Mouse (Mus musculus): Measurements from ENCODE around the gene Pla2g12a. TPM values are rescaled to one million over a fixed set of nuclear protein-coding genes. Genes with fewer than 3 reads are reported as not detected.
A peak's percentile ranks its signal among the peaks of the same experiment; 100 is the strongest.

The Pla2g12a gene
- total RNA-seq (2021), result 10 to 100 TPM; 19.0 to 19.4 TPM
- long read RNA-seq, experiment 1, transcript Pla2g12a-201 (4 exons, 1,561 nt), result major isoform, 46 of 47 reads
- long read RNA-seq, experiment 1, partial matches to known transcripts, result 0 of 47 reads
- long read RNA-seq, experiment 1, other reads (novel, unspliced or antisense), result 0 of 47 reads
- long read RNA-seq, experiment 2, transcript Pla2g12a-201 (4 exons, 1,561 nt), result major isoform, 51 of 52 reads
- long read RNA-seq, experiment 2, partial matches to known transcripts, result 0 of 52 reads
- long read RNA-seq, experiment 2, other reads (novel, unspliced or antisense), result 1 of 52 reads

DNA sequence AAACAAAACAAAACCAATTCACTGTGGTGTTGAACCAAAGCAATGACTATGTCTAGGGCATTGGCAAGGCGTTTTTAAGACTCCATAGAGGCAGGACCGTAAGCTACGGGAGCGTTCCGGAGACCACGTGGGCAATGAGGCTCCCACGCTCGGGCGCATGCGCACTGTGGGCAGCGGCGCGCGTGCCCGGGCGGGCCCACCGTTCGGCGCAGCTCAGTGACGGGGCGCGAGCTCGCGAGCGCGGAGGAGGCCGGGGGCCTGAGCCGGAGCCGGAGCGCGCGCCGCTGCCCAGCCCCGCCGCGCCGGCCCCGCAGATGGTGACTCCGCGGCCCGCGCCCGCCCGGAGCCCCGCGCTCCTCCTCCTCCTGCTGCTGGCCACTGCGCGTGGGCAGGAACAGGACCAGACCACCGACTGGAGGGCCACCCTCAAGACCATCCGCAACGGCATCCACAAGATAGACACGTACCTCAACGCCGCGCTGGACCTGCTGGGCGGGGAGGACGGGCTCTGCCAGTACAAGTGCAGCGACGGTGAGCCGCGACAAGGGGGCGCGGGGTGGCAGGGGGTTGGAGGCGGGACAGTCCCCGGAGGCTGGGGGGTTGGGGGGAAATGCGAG lies at the start of gene Pla2g12a:
TSS of gene Pla2g12a (plus strand) at position 202 of the 617 bp plus-strand sequence.
- peak; percentile 90 for DNase-seq (ENCODE audit: low spot score in 2 of 2)

DNA sequence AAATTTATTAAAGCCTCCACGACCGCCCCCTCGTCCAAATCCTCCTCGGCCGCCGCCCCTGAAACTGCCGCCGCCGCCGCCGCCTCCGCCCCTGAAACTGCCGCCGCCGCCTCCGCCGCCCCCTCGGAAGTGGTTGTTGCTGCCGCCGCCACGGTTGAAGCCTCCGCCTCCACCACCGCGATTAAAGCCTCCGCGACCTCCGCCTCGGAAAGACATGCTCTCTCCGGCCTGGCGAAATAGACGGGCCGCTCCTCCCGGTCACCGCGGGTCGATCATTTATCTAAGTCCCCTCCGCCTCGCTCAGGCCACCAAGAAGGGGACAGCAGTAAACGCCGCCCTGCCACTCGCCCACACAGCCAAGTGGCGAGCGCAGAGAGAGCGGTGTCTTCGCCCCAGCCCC lies 47.8 kb upstream of the Pla2g12a start:
- peak; percentile 34 to 52 for DNase-seq (ENCODE audit: low spot score in 2 of 2)

DNA sequence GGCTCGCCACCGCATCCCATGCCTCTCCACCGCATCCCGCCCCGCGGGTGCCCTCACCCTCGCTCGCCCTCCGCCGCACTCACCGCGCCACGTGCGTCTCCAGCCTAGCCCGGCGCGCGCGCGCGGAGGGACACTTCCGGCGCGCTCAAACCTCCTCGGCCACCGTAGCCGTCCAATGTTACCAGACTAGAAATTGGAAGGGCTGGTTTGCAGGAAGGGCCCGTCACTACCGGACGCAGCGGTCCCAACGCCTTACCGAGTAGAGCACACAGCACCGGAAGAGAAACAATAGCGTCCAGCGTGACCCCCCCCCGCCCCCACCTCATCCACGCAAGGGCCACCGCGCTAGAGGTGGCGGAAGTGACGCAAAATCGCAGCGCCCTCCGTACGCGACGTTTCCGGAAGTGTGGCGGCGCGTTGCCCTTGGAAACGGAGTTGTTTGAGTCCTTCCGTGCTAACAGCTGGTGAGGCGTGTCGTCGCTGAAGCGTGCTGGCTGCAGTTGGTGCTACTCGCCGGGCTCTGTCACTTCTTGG lies 47.3 kb upstream of the Pla2g12a start, which contains the start of gene Gar1:
TSS of gene Gar1 (minus strand) at position 362 of the 534 bp plus-strand sequence.
- peak; percentile 85 to 97 for DNase-seq (ENCODE audit: low spot score in 2 of 2)

DNA sequence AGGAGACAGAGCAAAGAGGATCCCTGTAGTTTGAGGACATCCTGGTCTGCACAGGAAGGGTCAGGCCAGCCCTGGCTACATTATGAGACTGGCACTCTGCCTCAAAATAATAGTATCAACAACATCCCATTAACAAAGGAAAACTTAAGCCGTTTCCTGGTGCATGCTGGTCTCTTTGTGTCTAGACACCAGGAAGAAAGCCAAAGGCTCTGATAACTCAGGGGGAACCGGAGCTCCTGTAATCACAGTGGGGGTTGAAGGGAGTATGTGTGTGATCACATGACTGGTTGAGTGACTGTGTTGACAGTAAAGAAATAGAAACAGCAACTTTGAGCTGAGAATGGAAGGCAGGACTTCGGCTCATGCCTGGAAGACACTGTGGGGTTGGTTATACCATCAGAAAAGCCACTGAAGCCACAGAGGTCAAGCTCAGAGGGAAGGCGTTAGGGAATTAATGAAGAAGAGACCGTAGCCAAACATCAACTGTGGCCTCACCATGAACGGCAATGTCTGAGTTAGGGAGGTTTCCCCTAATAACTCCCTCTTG lies 42.9 kb upstream of the Pla2g12a start, which contains the start of gene Cfi:
TSS of gene Cfi (plus strand) at position 497 of the 547 bp plus-strand sequence.
- DNase-seq (ENCODE audit: low spot score in 2 of 2), result no peak

DNA sequence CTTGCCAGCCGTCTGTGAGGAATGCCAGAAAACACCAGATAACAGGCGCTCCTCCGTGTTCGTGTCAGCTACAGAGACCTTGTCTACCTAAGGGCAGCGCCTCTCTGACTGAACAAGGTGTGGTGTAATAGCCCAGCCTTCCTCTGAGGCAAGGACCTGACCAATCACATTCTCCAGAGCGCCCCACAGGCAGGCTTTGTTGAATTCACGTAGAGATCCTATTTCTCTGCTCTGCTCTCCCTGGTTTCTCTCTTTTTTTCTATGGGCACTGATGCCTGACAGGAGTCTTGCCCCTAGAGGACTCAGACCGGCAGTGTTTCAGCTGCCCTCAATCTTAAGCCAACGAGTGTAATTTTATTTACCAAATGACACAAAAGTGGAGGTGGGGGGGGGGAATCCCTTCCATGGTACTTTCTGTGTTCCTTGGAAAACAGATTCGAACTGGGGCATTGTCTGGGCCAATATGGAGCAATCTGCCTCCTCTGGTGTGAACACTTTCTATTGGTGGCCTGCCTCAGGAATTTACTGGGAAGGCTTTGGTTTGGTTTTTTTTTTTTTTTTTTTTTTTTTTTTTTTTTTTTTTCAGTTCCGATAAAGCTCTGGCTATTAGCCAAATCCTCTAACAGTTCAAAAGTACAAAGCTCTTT lies 42.2 kb upstream of the Pla2g12a start:
- no peak for DNase-seq (ENCODE audit: low spot score in 2 of 2)

DNA sequence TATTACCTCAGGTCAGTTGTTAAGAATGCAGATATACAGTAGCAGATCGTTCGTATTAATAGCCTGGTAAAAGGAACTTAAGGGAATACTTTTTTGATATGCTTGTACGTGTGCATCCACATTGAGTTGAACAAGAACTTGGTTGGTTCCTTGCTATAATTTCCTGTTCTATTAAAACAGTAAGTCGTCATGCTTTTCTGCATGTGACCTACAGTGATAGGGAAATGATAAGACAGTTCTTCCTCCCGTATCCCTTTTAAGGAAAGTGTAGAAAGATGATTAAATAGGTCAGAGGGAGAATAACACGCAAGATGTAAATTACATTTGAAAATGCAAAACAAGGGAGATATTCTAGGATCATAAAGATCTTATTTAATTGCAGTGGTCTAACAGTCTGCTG lies 41.4 kb upstream of the Pla2g12a start:
- no peak for DNase-seq (ENCODE audit: low spot score in 2 of 2)

DNA sequence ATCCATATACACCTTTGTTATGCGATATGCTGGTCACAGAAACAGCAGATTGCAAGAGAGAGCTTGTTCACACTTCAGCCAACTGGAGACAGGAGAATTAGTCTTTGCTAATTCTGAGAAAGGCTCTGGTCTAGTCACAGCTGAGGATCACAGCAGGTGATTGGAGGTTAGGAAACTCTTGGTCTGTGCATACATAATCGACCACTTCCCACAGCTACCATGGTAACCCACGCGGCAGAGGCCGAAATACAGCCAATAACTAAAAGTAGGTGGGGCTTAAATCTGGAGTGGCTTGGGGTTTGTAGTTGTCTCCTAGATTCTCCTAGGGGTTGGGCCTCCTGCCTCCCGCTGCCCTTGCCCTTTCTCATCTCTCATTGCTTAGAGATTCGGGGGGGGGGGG lies 40.4 kb upstream of the Pla2g12a start:
- DNase-seq (ENCODE audit: low spot score in 2 of 2), result no peak

DNA sequence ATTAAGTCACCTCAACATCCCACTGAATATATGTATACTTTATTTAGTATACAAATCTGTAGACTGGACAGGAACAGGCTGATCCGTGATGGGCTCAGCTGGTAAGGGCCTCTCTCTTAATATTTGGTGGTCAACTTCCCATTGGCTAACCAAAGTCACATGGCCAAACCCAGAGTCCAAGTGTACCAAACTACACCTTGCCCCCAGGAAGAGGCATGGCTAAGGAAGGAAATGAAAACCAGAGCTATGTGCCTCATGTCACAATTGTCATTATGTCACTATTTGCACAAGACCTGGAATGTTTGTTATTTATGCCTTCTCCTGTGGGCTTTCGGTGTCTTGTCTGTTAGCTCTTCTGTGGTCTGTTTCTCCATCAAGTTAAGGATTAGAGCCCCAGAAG lies 32.5 kb upstream of the Pla2g12a start:
- no peak for DNase-seq (ENCODE audit: low spot score in 2 of 2)

DNA sequence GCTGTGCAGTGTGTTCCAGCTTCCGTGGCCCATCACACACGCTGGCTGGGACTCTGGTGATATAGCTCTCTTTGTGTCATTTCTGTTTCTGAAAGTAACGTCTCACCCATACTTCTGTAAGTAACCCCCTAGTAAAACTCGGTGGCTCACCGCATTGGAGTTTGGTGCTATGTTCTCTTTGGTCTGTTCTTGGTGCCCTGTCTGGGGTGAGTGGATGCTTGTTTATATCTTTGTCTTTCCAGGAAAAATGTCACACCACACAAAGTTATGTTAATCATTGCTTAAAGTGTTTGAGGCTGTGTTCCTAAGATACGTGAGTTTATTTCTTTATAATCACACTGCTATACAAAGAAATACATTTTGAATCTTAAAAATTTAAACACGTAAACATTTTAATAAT lies 31.6 kb upstream of the Pla2g12a start:
- no peak for DNase-seq (ENCODE audit: low spot score in 2 of 2)

DNA sequence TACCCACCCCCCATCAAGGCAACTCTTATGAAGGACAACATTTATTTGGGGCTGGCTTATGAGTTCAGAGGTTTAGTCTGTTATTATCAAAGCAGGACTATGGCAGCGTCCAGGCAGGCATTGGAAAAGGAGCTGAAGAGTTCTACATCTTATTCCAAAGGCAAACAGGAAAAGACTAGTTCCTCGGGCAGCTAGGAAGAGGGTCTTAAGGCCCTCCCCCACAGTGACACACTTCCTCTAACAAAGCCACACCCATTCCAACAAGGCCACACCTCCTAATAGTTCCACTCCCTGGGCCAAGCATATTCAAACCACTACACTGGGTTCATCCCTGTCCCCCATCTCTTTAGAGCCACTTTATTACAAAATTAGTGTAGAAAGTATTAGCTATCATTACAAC lies 15.8 kb upstream of the Pla2g12a start:
- no peak for DNase-seq (ENCODE audit: low spot score in 2 of 2)

DNA sequence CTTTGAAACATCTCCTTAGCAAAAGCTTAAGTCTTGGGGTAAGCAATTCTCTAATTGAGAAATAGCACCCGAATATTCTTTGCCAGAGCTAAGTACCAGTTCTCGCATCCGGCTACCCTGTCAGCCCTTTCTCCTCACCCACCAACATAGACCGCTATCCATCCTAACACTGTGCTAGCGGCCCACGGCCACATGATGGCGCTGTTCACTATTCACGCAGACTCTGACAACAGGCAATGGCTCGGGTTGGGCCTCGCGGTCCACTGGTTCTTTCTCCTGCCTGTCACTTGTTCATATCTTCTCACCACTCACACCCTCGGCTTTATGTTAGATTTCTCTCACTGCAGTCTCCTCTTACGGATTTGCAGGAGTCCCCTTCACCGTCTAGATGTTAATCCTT lies 14.7 kb upstream of the Pla2g12a start:
- DNase-seq (ENCODE audit: low spot score in 2 of 2), result peak; percentile 27 to 29

DNA sequence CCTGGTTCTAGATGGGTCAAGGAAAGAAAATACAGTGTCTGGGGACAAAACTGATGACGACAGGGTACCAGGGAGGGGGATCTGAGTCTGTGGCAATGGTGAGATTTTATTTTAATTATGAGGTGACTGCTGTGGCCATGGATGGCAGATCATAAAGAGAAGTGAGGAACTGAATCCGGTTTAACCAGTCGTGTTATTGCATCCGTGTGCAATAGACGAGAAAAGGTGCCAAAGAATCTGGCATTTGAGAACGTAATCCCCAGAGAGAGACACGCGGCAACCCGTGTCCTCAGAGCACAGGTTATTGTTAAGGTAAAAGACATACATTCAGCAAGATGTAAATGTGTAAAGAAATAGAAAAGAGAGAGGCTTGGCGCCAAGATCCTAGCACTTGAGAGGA lies 1.1 kb upstream of the Pla2g12a start:
- DNase-seq (ENCODE audit: low spot score in 2 of 2), result no peak

DNA sequence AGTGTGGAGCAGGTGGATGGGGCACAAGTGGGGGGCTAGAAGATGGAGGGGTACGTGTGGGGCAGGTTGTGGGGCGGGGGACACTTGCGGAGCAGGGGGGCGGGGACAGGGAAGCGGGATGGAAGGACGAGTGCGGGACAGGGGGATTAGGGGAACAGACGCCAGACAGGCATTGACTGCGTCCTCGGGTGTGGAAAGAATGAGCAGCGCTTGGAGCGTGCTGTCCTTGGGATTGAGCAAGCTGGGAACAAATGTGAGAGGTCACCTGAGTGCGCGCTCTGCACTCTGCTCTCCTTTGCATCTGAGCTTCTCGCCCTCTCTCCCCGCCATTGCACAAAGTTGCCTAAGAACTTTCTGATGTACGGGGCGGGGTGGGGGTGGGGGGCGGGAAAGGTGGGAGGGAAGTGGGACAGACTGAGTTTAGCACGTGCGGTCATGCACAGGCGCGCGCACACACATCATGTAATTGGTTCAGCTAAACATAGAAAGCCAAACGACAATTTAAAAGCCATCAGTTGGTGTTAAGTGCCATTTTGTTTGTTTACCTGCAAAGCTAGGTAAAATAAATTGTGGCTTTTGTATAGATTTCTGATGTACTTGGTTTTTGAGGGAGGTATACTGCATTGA lies 838 bp downstream of the Pla2g12a start:
- peak in 1 of 2 experiments; percentile 11 for DNase-seq (ENCODE audit: low spot score in 2 of 2)

DNA sequence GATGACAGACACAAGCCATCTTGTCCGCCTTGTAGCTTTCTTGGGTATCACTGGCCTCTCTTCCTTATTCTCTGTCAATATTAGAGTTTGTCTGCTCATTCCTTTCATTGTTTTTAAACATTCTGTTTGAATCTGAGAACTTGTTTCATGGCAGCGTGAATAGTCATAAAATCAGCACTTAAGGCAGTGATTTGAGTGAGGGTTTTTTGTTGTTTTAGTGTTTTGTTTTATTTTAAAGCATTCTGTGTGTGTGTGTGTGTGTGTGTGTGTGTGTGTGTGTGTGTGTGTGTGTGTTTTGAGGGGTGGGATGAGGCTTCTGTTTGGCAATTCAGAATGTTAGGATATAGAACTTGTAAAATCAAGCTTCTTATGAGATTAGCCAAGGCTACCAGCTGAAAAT lies 1.5 kb downstream of the Pla2g12a start:
- no peak for DNase-seq (ENCODE audit: low spot score in 2 of 2)

DNA sequence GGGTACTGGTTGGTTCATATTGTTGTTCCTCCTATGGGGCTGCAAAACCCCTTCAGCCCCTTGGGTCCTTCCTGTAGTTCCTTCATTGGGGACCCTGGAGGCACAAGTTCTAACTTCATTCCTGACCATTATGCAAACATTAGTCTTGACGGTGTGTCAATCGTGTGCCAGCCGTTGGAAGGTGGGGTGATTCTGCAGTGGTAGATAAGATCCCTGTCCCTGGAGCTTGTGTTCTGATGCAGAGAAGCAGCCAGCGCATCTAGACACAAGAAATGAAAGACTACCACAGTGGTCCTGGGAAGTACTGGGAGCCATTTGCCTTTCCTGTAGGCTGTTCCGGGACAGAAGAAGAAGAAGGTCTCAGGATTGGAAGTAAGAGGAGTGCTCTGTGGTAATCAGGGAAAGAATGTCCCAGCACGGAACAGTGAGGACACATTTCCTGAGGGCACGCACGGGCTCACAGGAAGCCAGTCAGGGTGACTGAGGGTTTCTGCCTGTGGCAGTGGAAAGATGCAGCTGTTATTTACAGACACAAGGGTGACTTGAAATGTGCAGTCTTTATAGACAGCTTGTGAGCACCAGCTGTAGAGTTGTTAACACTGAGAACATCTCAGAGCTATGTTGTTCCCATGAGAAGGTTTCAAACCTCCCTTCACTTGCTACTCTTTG lies 2.7 kb downstream of the Pla2g12a start:
- no peak for DNase-seq (ENCODE audit: low spot score in 2 of 2)

DNA sequence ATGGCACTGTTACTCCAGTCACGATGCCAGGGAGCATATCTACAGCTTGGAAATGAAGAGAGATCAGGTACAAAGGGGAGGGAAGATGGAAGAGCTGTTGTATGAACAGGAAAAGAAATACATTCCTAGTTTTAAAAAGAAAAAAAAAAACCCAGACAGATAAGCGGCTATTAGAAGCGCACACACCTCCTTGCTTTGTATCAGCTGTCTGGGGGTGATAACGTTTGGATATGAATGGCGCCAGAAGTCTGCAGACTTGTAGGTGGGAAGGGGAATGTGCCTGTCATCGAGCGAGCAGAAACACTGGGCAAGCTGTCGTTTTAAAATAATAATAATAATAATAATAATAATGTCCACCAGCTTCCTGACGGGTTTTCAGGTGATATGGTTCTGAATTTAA lies 7.2 kb downstream of the Pla2g12a start:
- no peak for DNase-seq (ENCODE audit: low spot score in 2 of 2)

DNA sequence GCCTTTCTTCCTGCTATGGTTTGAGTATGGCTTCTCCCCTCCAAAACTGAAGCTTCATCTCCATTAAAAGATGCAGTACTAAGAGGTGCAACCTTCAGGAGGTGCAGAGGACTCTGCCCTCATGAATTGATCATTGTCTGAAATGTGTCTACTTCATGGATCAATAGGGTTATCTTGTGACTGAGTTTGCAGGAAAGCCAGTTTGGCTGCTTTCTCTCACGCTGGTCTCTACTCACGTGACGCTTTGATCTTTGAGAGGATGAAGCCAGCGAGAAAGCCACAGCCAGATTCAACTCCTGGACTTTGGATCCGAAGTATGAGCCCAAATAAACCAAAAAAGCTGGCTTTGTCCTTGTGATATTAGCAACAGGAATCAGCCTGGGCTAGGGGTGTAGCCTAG lies 8.0 kb downstream of the Pla2g12a start:
- DNase-seq (ENCODE audit: low spot score in 2 of 2), result no peak

DNA sequence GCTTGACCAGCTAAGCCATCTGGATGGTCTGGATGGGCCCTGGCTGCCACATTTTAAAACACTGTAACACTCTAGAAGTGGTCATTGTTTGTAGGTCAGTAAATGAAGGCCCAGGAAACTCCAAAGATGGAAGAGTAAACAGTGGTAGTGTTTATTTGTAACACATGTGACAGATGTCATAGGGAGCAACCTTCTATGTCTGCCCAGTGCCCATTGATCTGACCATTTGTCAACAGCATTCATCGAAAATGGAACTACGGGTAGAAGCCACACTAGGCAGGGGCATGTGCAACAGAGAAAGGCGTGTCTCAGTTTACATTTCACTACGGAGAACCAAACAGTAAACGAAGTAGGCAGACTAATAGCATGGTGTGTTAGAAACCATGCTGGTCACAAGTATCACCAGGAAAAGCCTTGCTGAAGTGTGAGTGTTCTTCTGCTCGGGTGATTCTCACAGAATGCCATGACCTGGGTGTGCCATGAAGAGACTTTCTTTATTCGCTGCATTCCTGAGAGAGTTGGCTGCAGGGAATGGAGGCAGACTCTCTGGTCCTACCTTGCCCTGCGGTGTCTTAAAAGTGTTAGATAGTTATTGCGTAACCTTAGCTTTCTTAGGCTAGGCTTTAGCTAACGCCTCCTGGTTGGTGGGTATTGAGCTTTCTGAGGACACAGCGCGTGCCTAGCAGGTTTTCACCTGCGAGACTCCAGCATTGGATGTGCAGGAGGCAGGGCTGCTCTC lies 9.5 kb downstream of the Pla2g12a start:
- no peak for DNase-seq (ENCODE audit: low spot score in 2 of 2)

DNA sequence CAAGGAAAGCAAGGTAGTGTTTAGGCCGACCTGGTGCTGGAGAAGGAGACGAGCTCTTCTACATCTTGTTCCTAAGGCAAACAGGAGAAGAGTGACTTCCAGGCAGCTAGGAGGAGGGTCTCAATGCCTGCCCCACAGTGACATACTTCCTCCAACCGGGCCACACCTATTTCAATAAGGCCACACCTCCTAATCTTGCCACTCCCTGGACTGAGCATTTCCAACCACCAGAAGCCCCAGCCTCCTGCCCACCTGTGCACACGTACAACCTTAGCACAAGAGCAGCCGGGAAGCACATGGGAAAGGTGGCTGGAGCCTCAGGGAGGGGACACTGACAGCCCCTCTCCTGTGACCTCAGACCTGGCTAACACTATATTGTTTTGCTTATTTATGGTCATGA lies 13.6 kb downstream of the Pla2g12a start:
- DNase-seq (ENCODE audit: low spot score in 2 of 2), result no peak

DNA sequence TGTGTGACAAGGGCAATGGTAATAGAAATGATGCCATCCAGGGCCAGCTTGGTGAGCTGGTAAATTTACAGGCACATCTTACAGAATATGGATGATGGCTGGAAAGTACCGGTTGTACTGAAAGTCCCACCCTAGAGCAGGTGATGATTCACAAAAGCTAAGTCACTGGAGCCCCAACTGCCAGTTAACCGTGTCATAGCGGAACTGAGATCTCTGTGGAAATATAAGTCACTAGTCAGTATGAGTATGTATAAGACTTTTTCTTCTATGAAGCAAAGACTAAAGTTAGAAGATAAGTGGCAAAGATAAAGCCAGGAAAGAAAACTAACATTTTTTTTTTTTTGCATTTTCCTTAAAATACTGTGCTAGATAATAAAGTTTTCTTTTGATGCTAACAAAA lies 14.7 kb downstream of the Pla2g12a start:
- no peak for DNase-seq (ENCODE audit: low spot score in 2 of 2)
